Mouse (Mus musculus): ENCODE measurements around the gene Poln. TPM values are rescaled to one million over a fixed set of nuclear protein-coding genes. Genes with fewer than 3 reads are reported as not detected.

The Poln gene
- polyA plus RNA-seq, 1 experiment from 2014 or later: 0.98 TPM

GRCm38 (mm10) chr5:34097333-34097732 is 71.9 kb downstream of the Poln start:
- H3K27ac ChIP-seq: no peak overlapping the region
- DNase-seq (ENCODE audit: low spot score): peak; percentile 83
- no peak overlapping the region for H3K9ac ChIP-seq
- WGBS: 19% methylated on average over 1 of the region's 1 CpGs
- no peaks in the 10 kb centered on the region for H3K4me1 ChIP-seq (replicated peaks; ENCODE audit: control insufficient read depth, insufficient read depth, low read length)
- no peaks in the 10 kb centered on the region for H3K36me3 ChIP-seq (replicated peaks; ENCODE audit: control insufficient read depth, insufficient read depth)
- no peak for ATAC-seq (ENCODE audit: low FRiP score)
- no peaks in the 10 kb centered on the region for H3K9me3 ChIP-seq (ENCODE audit: control insufficient read depth, low read length)
- H3K27me3 ChIP-seq (ENCODE audit: control insufficient read depth, insufficient read depth, low read length): no peaks in the 10 kb centered on the region
- H3K4me2 ChIP-seq (replicated peaks): no peak overlapping the region
- H3K4me3 ChIP-seq (replicated peaks; ENCODE audit: low read length): no peak overlapping the region

- Histone ChIP-seq H3K4me1 (replicated peaks; ENCODE audit: control insufficient read depth, insufficient read depth, low read length) (no peaks in the 10 kb centered on the region), H3K4me3 (replicated peaks; ENCODE audit: low read length) (no peak overlapping the region), H3K27me3 (ENCODE audit: control insufficient read depth, insufficient read depth, low read length) (no peaks in the 10 kb centered on the region), H3K27ac (no peak overlapping the region), H3K4me2 (replicated peaks) (no peak overlapping the region), H3K9me3 (ENCODE audit: control insufficient read depth, low read length) (no peaks in the 10 kb centered on the region), H3K36me3 (replicated peaks; ENCODE audit: control insufficient read depth, insufficient read depth) (no peaks in the 10 kb centered on the region), H3K9ac (no peak overlapping the region)
- no peak for DNase-seq (ENCODE audit: low spot score)
- ATAC-seq (ENCODE audit: low FRiP score): no peak
- WGBS: 77% methylated on average over 2 of the region's 2 CpGs
Observed at GRCm38 (mm10) chr5:34093021-34093420, 76.2 kb downstream of the Poln start.

- no peaks in the 10 kb centered on the region for H3K9me3 ChIP-seq (ENCODE audit: control insufficient read depth, low read length)
- 49% methylated on average over 3 of the region's 3 CpGs for WGBS
- H3K27ac ChIP-seq: no peak overlapping the region
- H3K4me2 ChIP-seq (replicated peaks): no peak overlapping the region
- H3K36me3 ChIP-seq (replicated peaks; ENCODE audit: control insufficient read depth, insufficient read depth): no peaks in the 10 kb centered on the region
- H3K9ac ChIP-seq: no peak overlapping the region
- no peaks in the 10 kb centered on the region for H3K4me1 ChIP-seq (replicated peaks; ENCODE audit: control insufficient read depth, insufficient read depth, low read length)
- no peaks in the 10 kb centered on the region for H3K27me3 ChIP-seq (ENCODE audit: control insufficient read depth, insufficient read depth, low read length)
- ATAC-seq (ENCODE audit: low FRiP score) (no peak), DNase-seq (ENCODE audit: low spot score) (no peak)
- no peak overlapping the region for H3K4me3 ChIP-seq (replicated peaks; ENCODE audit: low read length)
Observed at GRCm38 (mm10) chr5:34032520-34032919, 136.7 kb downstream of the Poln start.

- DNase-seq (ENCODE audit: low spot score) (no peak), ATAC-seq (ENCODE audit: low FRiP score) (no peak)
- Histone ChIP-seq H3K4me2 (replicated peaks) (no peak overlapping the region), H3K36me3 (replicated peaks; ENCODE audit: control insufficient read depth, insufficient read depth) (no peaks in the 10 kb centered on the region), H3K4me1 (replicated peaks; ENCODE audit: control insufficient read depth, insufficient read depth, low read length) (no peaks in the 10 kb centered on the region), H3K27ac (no peak overlapping the region), H3K9ac (no peak overlapping the region), H3K9me3 (ENCODE audit: control insufficient read depth, low read length) (no peaks in the 10 kb centered on the region), H3K27me3 (ENCODE audit: control insufficient read depth, insufficient read depth, low read length) (no peaks in the 10 kb centered on the region), H3K4me3 (replicated peaks; ENCODE audit: low read length) (no peak overlapping the region)
- WGBS: 62% methylated on average over 6 of the region's 6 CpGs
Observed at GRCm38 (mm10) chr5:34031022-34031421, 138.2 kb downstream of the Poln start.

GRCm38 (mm10) chr5:34030101-34030500 is 139.1 kb downstream of the Poln start:
- DNase-seq (ENCODE audit: low spot score) (no peak), ATAC-seq (ENCODE audit: low FRiP score) (no peak)
- Histone ChIP-seq H3K9me3 (ENCODE audit: control insufficient read depth, low read length) (no peaks in the 10 kb centered on the region), H3K36me3 (replicated peaks; ENCODE audit: control insufficient read depth, insufficient read depth) (no peaks in the 10 kb centered on the region), H3K27ac (no peak overlapping the region), H3K9ac (no peak overlapping the region), H3K4me3 (replicated peaks; ENCODE audit: low read length) (no peak overlapping the region), H3K4me2 (replicated peaks) (no peak overlapping the region), H3K27me3 (ENCODE audit: control insufficient read depth, insufficient read depth, low read length) (no peaks in the 10 kb centered on the region), H3K4me1 (replicated peaks; ENCODE audit: control insufficient read depth, insufficient read depth, low read length) (no peaks in the 10 kb centered on the region)
- WGBS: 67% methylated on average over 4 of the region's 4 CpGs

- DNase-seq (ENCODE audit: low spot score): no peak
- H3K4me1 ChIP-seq (replicated peaks; ENCODE audit: control insufficient read depth, insufficient read depth, low read length): no peaks in the 10 kb centered on the region
- no peak overlapping the region for H3K4me3 ChIP-seq (replicated peaks; ENCODE audit: low read length)
- H3K9me3 ChIP-seq (ENCODE audit: control insufficient read depth, low read length): no peaks in the 10 kb centered on the region
- no peak overlapping the region for H3K9ac ChIP-seq
- no peak for ATAC-seq (ENCODE audit: low FRiP score)
- H3K27me3 ChIP-seq (ENCODE audit: control insufficient read depth, insufficient read depth, low read length): no peaks in the 10 kb centered on the region
- H3K27ac ChIP-seq: no peak overlapping the region
- H3K4me2 ChIP-seq (replicated peaks): no peak overlapping the region
- no peaks in the 10 kb centered on the region for H3K36me3 ChIP-seq (replicated peaks; ENCODE audit: control insufficient read depth, insufficient read depth)
- WGBS: 88% methylated on average over 4 of the region's 4 CpGs
Observed at GRCm38 (mm10) chr5:34018968-34019367, 150.3 kb downstream of the Poln start.

GRCm38 (mm10) chr5:34014652-34015051 is 154.6 kb downstream of the Poln start:
- ATAC-seq (ENCODE audit: low FRiP score): no peak
- Histone ChIP-seq H3K4me2 (replicated peaks) (no peak overlapping the region), H3K36me3 (replicated peaks; ENCODE audit: control insufficient read depth, insufficient read depth) (no peaks in the 10 kb centered on the region), H3K27me3 (ENCODE audit: control insufficient read depth, insufficient read depth, low read length) (no peaks in the 10 kb centered on the region), H3K4me1 (replicated peaks; ENCODE audit: control insufficient read depth, insufficient read depth, low read length) (no peaks in the 10 kb centered on the region), H3K27ac (no peak overlapping the region), H3K9ac (no peak overlapping the region), H3K9me3 (ENCODE audit: control insufficient read depth, low read length) (no peaks in the 10 kb centered on the region), H3K4me3 (replicated peaks; ENCODE audit: low read length) (no peak overlapping the region)
- DNase-seq (ENCODE audit: low spot score): no peak
- WGBS: 70% methylated on average over 1 of the region's 1 CpGs

GRCm38 (mm10) chr5:34007392-34007941 is 161.8 kb downstream of the Poln start:
- H3K36me3 ChIP-seq (replicated peaks; ENCODE audit: control insufficient read depth, insufficient read depth): no peaks in the 10 kb centered on the region
- no peaks in the 10 kb centered on the region for H3K4me1 ChIP-seq (replicated peaks; ENCODE audit: control insufficient read depth, insufficient read depth, low read length)
- no peaks in the 10 kb centered on the region for H3K27me3 ChIP-seq (ENCODE audit: control insufficient read depth, insufficient read depth, low read length)
- no peak overlapping the region for H3K4me2 ChIP-seq (replicated peaks)
- H3K9ac ChIP-seq: no peak overlapping the region
- no peaks in the 10 kb centered on the region for H3K9me3 ChIP-seq (ENCODE audit: control insufficient read depth, low read length)
- 90% methylated on average over 4 of the region's 4 CpGs for WGBS
- H3K27ac ChIP-seq: no peak overlapping the region
- ATAC-seq (ENCODE audit: low FRiP score) (no peak), DNase-seq (ENCODE audit: low spot score) (no peak)
- no peak overlapping the region for H3K4me3 ChIP-seq (replicated peaks; ENCODE audit: low read length)

- Histone ChIP-seq H3K4me2 (replicated peaks) (no peak overlapping the region), H3K4me1 (replicated peaks; ENCODE audit: control insufficient read depth, insufficient read depth, low read length) (no peaks in the 10 kb centered on the region), H3K9ac (no peak overlapping the region), H3K36me3 (replicated peaks; ENCODE audit: control insufficient read depth, insufficient read depth) (peaks cover 4% of the 10 kb centered on the region), H3K27me3 (ENCODE audit: control insufficient read depth, insufficient read depth, low read length) (no peaks in the 10 kb centered on the region), H3K27ac (no peak overlapping the region), H3K9me3 (ENCODE audit: control insufficient read depth, low read length) (no peaks in the 10 kb centered on the region), H3K4me3 (replicated peaks; ENCODE audit: low read length) (no peak overlapping the region)
- DNase-seq (ENCODE audit: low spot score) (no peak), ATAC-seq (ENCODE audit: low FRiP score) (no peak)
- 85% methylated on average over 4 of the region's 4 CpGs for WGBS
Observed at GRCm38 (mm10) chr5:34006832-34007231, 162.4 kb downstream of the Poln start.

- WGBS: 86% methylated on average over 5 of the region's 5 CpGs
- Histone ChIP-seq H3K9me3 (ENCODE audit: control insufficient read depth, low read length) (no peaks in the 10 kb centered on the region), H3K4me2 (replicated peaks) (no peak overlapping the region), H3K27me3 (ENCODE audit: control insufficient read depth, insufficient read depth, low read length) (no peaks in the 10 kb centered on the region), H3K9ac (no peak overlapping the region), H3K27ac (no peak overlapping the region), H3K36me3 (replicated peaks; ENCODE audit: control insufficient read depth, insufficient read depth) (peaks cover 26% of the 10 kb centered on the region), H3K4me1 (replicated peaks; ENCODE audit: control insufficient read depth, insufficient read depth, low read length) (peaks cover 2% of the 10 kb centered on the region), H3K4me3 (replicated peaks; ENCODE audit: low read length) (no peak overlapping the region)
- DNase-seq (ENCODE audit: low spot score) (no peak), ATAC-seq (ENCODE audit: low FRiP score) (no peak)
Observed at GRCm38 (mm10) chr5:34004618-34005017, 164.6 kb downstream of the Poln start.

Data from hindbrain, embryonic 14.5 days (tissue).